ENCODE assay signal across 23 mouse cellular contexts in the genomic region with DNA sequence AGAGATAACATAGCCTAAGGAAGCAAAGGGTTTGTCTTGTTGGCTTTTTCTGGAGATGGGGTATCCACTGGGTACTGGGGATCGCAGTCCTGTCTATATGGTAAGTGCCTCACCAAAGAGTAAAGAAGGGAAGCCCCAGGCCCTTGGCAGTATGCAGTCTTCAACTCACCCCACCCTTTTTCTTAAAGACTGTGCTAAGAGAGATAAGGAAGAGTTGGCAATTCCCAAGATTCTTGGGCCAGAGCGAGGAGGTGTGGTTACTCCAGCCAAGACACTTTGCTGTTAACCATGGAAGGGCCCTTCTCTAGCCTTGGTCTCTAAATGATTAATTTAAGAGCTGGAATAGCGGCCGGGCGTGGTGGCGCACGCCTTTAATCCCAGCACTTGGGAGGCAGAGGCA. TPM values are rescaled to one million over a fixed set of nuclear protein-coding genes. Genes with fewer than 3 reads are reported as not detected.
A peak's percentile ranks its signal among the peaks of the same experiment; 100 is the strongest.
DNase-seq lines count a peak whose midpoint lies in the region; ATAC-seq and TF ChIP-seq lines count a peak whose summit lies in the region.
"Had no signal": no experiment of that assay in that cellular context is flagged by ENCODE, and none has a peak within 500 bp of the region (broad histone marks: within the 10 kb centered on the region; RNA-seq: fewer than 3 reads in every experiment).

No protein-coding gene starts in this region.

- no peak for TF ChIP-seq POLR2A in ES-Bruce4 (IDR thresholded peaks at IDR 0.05; ENCODE audit: insufficient read depth, low read length)

- TF ChIP-seq EP300 in ES-Bruce4 (IDR thresholded peaks at IDR 0.05; ENCODE audit: insufficient read depth, low read depth, low read length), result no peak

- no peak overlapping the region for H3K4me3 ChIP-seq in ES-Bruce4 (ENCODE audit: low read depth, low read length)
- H3K4me3 ChIP-seq in liver, embryonic 12.5 days, result no peak overlapping the region
- no peak overlapping the region for H3K4me3 ChIP-seq in liver, embryonic 16.5 days (ENCODE audit: low read depth, low read length)
- H3K4me3 ChIP-seq in hindbrain, postnatal 0 days (ENCODE audit: low read length), result no peak overlapping the region
- H3K4me3 ChIP-seq: embryonic facial prominence, embryonic 13.5 days; forebrain, embryonic 10.5 days; forebrain, embryonic 15.5 days; heart, embryonic 10.5 days; hindbrain, embryonic 13.5 days had no signal

- H3K27me3 ChIP-seq in ES-Bruce4 (ENCODE audit: control insufficient read depth, insufficient read depth, low read length, poor library complexity, severe bottlenecking), result no peaks in the 10 kb centered on the region
- no peaks in the 10 kb centered on the region for H3K27me3 ChIP-seq in liver, embryonic 12.5 days (replicated peaks)
- H3K27me3 ChIP-seq in liver, embryonic 16.5 days (ENCODE audit: control insufficient read depth, insufficient read depth, low read depth, low read length), result no peaks in the 10 kb centered on the region
- H3K27me3 ChIP-seq in hindbrain, postnatal 0 days (ENCODE audit: insufficient read depth, low read length), result no peaks in the 10 kb centered on the region
- H3K27me3 ChIP-seq: CH12.LX; embryonic facial prominence, embryonic 13.5 days; forebrain, embryonic 15.5 days; hindbrain, embryonic 13.5 days had no signal

- peaks cover 53% of the 10 kb centered on the region for H3K36me3 ChIP-seq in ES-Bruce4 (ENCODE audit: control insufficient read depth, insufficient read depth, low read length, poor library complexity, severe bottlenecking)
- peaks cover 60% of the 10 kb centered on the region for H3K36me3 ChIP-seq in liver, embryonic 12.5 days
- peaks cover 55% of the 10 kb centered on the region for H3K36me3 ChIP-seq in liver, embryonic 16.5 days (ENCODE audit: control insufficient read depth, insufficient read depth)
- H3K36me3 ChIP-seq in hindbrain, postnatal 0 days (ENCODE audit: insufficient read depth, low read length), result peaks cover 39% of the 10 kb centered on the region

- WGBS in liver, embryonic 12.5 days (ENCODE audit: insufficient replicate concordance), result 80% methylated on average over 7 of the region's 7 CpGs
- 77% methylated on average over 7 of the region's 7 CpGs for WGBS in liver, embryonic 16.5 days (ENCODE audit: insufficient replicate concordance)
- 97% methylated on average over 7 of the region's 7 CpGs for WGBS in hindbrain, postnatal 0 days

- DNase-seq in adipocyte (ENCODE audit: low spot score), result peak; percentile 22
- DNase-seq in hindbrain, postnatal 0 days (ENCODE audit: low spot score), result no peak
- no peak for DNase-seq in thymus, postnatal 0 days (ENCODE audit: low spot score)
- DNase-seq: adrenal gland, postnatal 10 days; cerebellum, adult 11-12 months; cerebellum, adult 9-10 months; cerebellum, postnatal 25 days; gastrocnemius, postnatal 36 days; heart, adult 18-20 months; heart, postnatal 10 days; heart, postnatal 4 days had no signal

- H3K4me1 ChIP-seq in ES-Bruce4 (ENCODE audit: control insufficient read depth, insufficient read depth, low read length), result peaks cover 3% of the 10 kb centered on the region
- peaks cover 56% of the 10 kb centered on the region for H3K4me1 ChIP-seq in liver, embryonic 12.5 days
- peaks cover 43% of the 10 kb centered on the region for H3K4me1 ChIP-seq in liver, embryonic 16.5 days (ENCODE audit: control insufficient read depth, low read depth, low read length)
- H3K4me1 ChIP-seq in hindbrain, postnatal 0 days (ENCODE audit: insufficient read depth, low read length), result peaks cover 3% of the 10 kb centered on the region; the same call in 1 of the 2 replicates

- peak; percentile 72 for ATAC-seq in liver, embryonic 12.5 days
- ATAC-seq in liver, embryonic 16.5 days (ENCODE audit: low read depth), result peak; percentile 59
- ATAC-seq in hindbrain, postnatal 0 days, result no peak
- ATAC-seq: forebrain, embryonic 15.5 days had no signal

- peak overlapping the region; percentile 81; the same call in 1 of the 2 replicates for H3K4me2 ChIP-seq in liver, embryonic 12.5 days
- H3K4me2 ChIP-seq in liver, embryonic 16.5 days (ENCODE audit: low read depth, low read length), result no peak overlapping the region
- H3K4me2 ChIP-seq in hindbrain, postnatal 0 days (ENCODE audit: low read depth, low read length), result no peak overlapping the region
- H3K4me2 ChIP-seq: embryonic facial prominence, embryonic 13.5 days; forebrain, embryonic 15.5 days; hindbrain, embryonic 13.5 days had no signal

- H3K9me3 ChIP-seq in ES-Bruce4 (replicated peaks; ENCODE audit: control insufficient read depth, insufficient read depth, low read length, poor library complexity, severe bottlenecking), result no peaks in the 10 kb centered on the region
- no peaks in the 10 kb centered on the region for H3K9me3 ChIP-seq in liver, embryonic 12.5 days (replicated peaks)
- no peaks in the 10 kb centered on the region for H3K9me3 ChIP-seq in liver, embryonic 16.5 days (replicated peaks; ENCODE audit: control insufficient read depth, low read length)
- H3K9me3 ChIP-seq in hindbrain, postnatal 0 days (ENCODE audit: low read length), result no peaks in the 10 kb centered on the region
- H3K9me3 ChIP-seq: embryonic facial prominence, embryonic 13.5 days; forebrain, embryonic 10.5 days; forebrain, embryonic 15.5 days; heart, embryonic 10.5 days; hindbrain, embryonic 13.5 days had no signal

- H3K9ac ChIP-seq in ES-Bruce4 (ENCODE audit: low read depth, poor library complexity, severe bottlenecking), result no peak overlapping the region
- H3K9ac ChIP-seq in liver, embryonic 12.5 days, result no peak overlapping the region; the same call in 1 of the 2 replicates
- no peak overlapping the region for H3K9ac ChIP-seq in liver, embryonic 16.5 days (ENCODE audit: low read depth, low read length)
- H3K9ac ChIP-seq in hindbrain, postnatal 0 days (replicated peaks; ENCODE audit: low read length), result no peak overlapping the region
- H3K9ac ChIP-seq: embryonic facial prominence, embryonic 13.5 days; forebrain, embryonic 15.5 days; hindbrain, embryonic 13.5 days had no signal

- TF ChIP-seq CTCF in ES-Bruce4 (IDR thresholded peaks at IDR 0.05; ENCODE audit: low read depth, low read length), result no peak
- no peak for TF ChIP-seq CTCF in hindbrain, postnatal 0 days (IDR thresholded peaks at IDR 0.05; ENCODE audit: low read depth)

- H3K27ac ChIP-seq in ES-Bruce4 (ENCODE audit: insufficient read depth, low read length), result peak overlapping the region; percentile 76
- H3K27ac ChIP-seq in liver, embryonic 12.5 days, result peak overlapping the region; percentile 66
- H3K27ac ChIP-seq in liver, embryonic 16.5 days (ENCODE audit: low read length), result 0 out of 2 replicates have a peak overlapping the region, but pooled peaks have one; percentile 8
- no peak overlapping the region for H3K27ac ChIP-seq in hindbrain, postnatal 0 days
- H3K27ac ChIP-seq: embryonic facial prominence, embryonic 13.5 days; forebrain, embryonic 10.5 days; forebrain, embryonic 15.5 days; heart, embryonic 10.5 days; hindbrain, embryonic 13.5 days had no signal

RNA-seq across cellular contexts. Expression of a gene that starts 16.2 kb away (rescaled TPM):
- 170 TPM in 2 replicates for polyA plus RNA-seq in ES-Bruce4 (2011; ENCODE audit: insufficient read depth, insufficient read length, low read depth, missing spikeins)
- 133 and 141 TPM in 2 replicates for polyA plus RNA-seq in liver, embryonic 12.5 days (2016; fragmentation: Nextera tagmentation; extraction: Ambion mirVana)
- 133 and 137 TPM in 2 replicates for polyA plus RNA-seq in liver, embryonic 16.5 days (2015; fragmentation: Nextera tagmentation; extraction: Ambion mirVana)
- total RNA-seq in hindbrain, postnatal 0 days (2014; rRNA removed), result 154 and 155 TPM in 2 replicates
- 235 and 250 TPM in 2 replicates for polyA plus RNA-seq in hindbrain, postnatal 0 days (2015; fragmentation: Nextera tagmentation; extraction: Ambion mirVana)
- 122 and 131 TPM in 2 replicates for polyA plus RNA-seq in thymus, postnatal 0 days (2015; fragmentation: Nextera tagmentation; extraction: Ambion mirVana)

RNA-seq across cellular contexts. Expression of a gene that starts 28.7 kb away (rescaled TPM):
- polyA plus RNA-seq in ES-Bruce4 (2011; ENCODE audit: insufficient read depth, insufficient read length, low read depth, missing spikeins), result 81.1 and 97.0 TPM in 2 replicates
- 87.1 and 95.9 TPM in 2 replicates for polyA plus RNA-seq in liver, embryonic 12.5 days (2016; fragmentation: Nextera tagmentation; extraction: Ambion mirVana)
- 40.0 and 48.3 TPM in 2 replicates for polyA plus RNA-seq in liver, embryonic 16.5 days (2015; fragmentation: Nextera tagmentation; extraction: Ambion mirVana)
- total RNA-seq in hindbrain, postnatal 0 days (2014; rRNA removed), result 46.7 and 49.7 TPM in 2 replicates
- polyA plus RNA-seq in hindbrain, postnatal 0 days (2015; fragmentation: Nextera tagmentation; extraction: Ambion mirVana), result 78.7 and 79.2 TPM in 2 replicates
- polyA plus RNA-seq in thymus, postnatal 0 days (2015; fragmentation: Nextera tagmentation; extraction: Ambion mirVana), result 101 and 103 TPM in 2 replicates

RNA-seq across cellular contexts. Expression of a gene that starts 33.6 kb away (rescaled TPM):
- polyA plus RNA-seq in ES-Bruce4 (2011; ENCODE audit: insufficient read depth, insufficient read length, low read depth, missing spikeins), result 2.2 TPM in 1 of 2 replicates, not detected in the other
- 2.1 and 2.3 TPM in 2 replicates for polyA plus RNA-seq in liver, embryonic 12.5 days (2016; fragmentation: Nextera tagmentation; extraction: Ambion mirVana)
- 0.45 and 0.63 TPM in 2 replicates for polyA plus RNA-seq in liver, embryonic 16.5 days (2015; fragmentation: Nextera tagmentation; extraction: Ambion mirVana)
- total RNA-seq in hindbrain, postnatal 0 days (2014; rRNA removed), result not detected in 2 replicates
- polyA plus RNA-seq in hindbrain, postnatal 0 days (2015; fragmentation: Nextera tagmentation; extraction: Ambion mirVana), result 0.66 and 0.85 TPM in 2 replicates
- polyA plus RNA-seq in thymus, postnatal 0 days (2015; fragmentation: Nextera tagmentation; extraction: Ambion mirVana), result 0.79 and 0.84 TPM in 2 replicates
- total RNA-seq: gastrocnemius, adult 8-10 months; heart, postnatal 10 days; heart, postnatal 4 days had no signal
- polyA plus RNA-seq: cortical plate, adult 2 months; heart, embryonic 14.5 days had no signal

RNA-seq across cellular contexts. Expression of a gene that starts 34.3 kb away (rescaled TPM):
- 45.6 and 47.1 TPM in 2 replicates for polyA plus RNA-seq in ES-Bruce4 (2011; ENCODE audit: insufficient read depth, insufficient read length, low read depth, missing spikeins)
- polyA plus RNA-seq in liver, embryonic 12.5 days (2016; fragmentation: Nextera tagmentation; extraction: Ambion mirVana), result 56.2 and 58.4 TPM in 2 replicates
- polyA plus RNA-seq in liver, embryonic 16.5 days (2015; fragmentation: Nextera tagmentation; extraction: Ambion mirVana), result 57.8 and 59.8 TPM in 2 replicates
- 84.4 and 110 TPM in 2 replicates for total RNA-seq in hindbrain, postnatal 0 days (2014; rRNA removed)
- polyA plus RNA-seq in hindbrain, postnatal 0 days (2015; fragmentation: Nextera tagmentation; extraction: Ambion mirVana), result 95.3 and 104 TPM in 2 replicates
- 108 and 114 TPM in 2 replicates for polyA plus RNA-seq in thymus, postnatal 0 days (2015; fragmentation: Nextera tagmentation; extraction: Ambion mirVana)

RNA-seq across cellular contexts. Expression of a gene that starts 43.3 kb away (rescaled TPM):
- not detected in 2 replicates for polyA plus RNA-seq in ES-Bruce4 (2011; ENCODE audit: insufficient read depth, insufficient read length, low read depth, missing spikeins)
- polyA plus RNA-seq in liver, embryonic 12.5 days (2016; fragmentation: Nextera tagmentation; extraction: Ambion mirVana), result not detected in 2 replicates
- polyA plus RNA-seq in liver, embryonic 16.5 days (2015; fragmentation: Nextera tagmentation; extraction: Ambion mirVana), result 0.02 TPM in 1 of 2 replicates, not detected in the other
- total RNA-seq in hindbrain, postnatal 0 days (2014; rRNA removed), result 1.3 and 2.4 TPM in 2 replicates
- 0.80 and 0.88 TPM in 2 replicates for polyA plus RNA-seq in hindbrain, postnatal 0 days (2015; fragmentation: Nextera tagmentation; extraction: Ambion mirVana)
- polyA plus RNA-seq in thymus, postnatal 0 days (2015; fragmentation: Nextera tagmentation; extraction: Ambion mirVana), result 0.04 and 0.05 TPM in 2 replicates
- total RNA-seq: CH12.LX; gastrocnemius, adult 8-10 months; gastrocnemius, postnatal 36 days; heart, postnatal 10 days; heart, postnatal 4 days had no signal
- polyA plus RNA-seq: forebrain, embryonic 10.5 days had no signal
